Mouse (Mus musculus): ENCODE data around the gene Arhgef5. TPM values are rescaled to one million over a fixed set of nuclear protein-coding genes. Genes with fewer than 3 reads are reported as not detected.

Gene Arhgef5
- polyA plus RNA-seq, 1 experiment: 0.20 TPM

DNA sequence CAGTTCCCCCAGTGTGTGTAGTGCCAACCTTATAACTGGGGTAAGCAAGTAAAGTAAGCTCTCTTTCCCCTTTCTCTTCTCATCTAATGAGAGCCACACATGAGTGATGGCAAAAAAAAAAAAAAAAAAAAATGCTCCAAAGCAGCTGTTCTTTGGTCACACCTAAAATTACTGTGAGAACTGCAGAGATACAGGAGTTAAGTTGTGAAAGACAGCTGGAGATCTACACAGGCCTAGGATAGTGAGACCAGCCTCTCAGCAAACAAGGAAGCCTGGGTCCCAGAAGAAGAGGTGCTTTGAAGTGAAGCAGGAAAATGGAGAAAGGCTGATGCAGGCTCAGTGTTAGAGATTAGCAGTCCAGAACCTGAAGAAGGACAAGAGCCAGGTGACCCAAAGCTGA is 47.2 kb downstream of the Arhgef5 start:
- Histone ChIP-seq H3K4me1 (ENCODE audit: control insufficient read depth, insufficient read depth, low read length) (no peaks in the 10 kb centered on the region), H3K27ac (ENCODE audit: insufficient read depth, low read depth, low read length) (no peak overlapping the region), H3K4me3 (ENCODE audit: insufficient read depth, low read length) (no peak overlapping the region)
- TF ChIP-seq CTCF (IDR thresholded peaks at IDR 0.05; ENCODE audit: low read depth, low read length): no peak
- no peak for TF ChIP-seq POLR2A (IDR thresholded peaks at IDR 0.05; ENCODE audit: borderline replicate concordance, low read depth, low read length)

DNA sequence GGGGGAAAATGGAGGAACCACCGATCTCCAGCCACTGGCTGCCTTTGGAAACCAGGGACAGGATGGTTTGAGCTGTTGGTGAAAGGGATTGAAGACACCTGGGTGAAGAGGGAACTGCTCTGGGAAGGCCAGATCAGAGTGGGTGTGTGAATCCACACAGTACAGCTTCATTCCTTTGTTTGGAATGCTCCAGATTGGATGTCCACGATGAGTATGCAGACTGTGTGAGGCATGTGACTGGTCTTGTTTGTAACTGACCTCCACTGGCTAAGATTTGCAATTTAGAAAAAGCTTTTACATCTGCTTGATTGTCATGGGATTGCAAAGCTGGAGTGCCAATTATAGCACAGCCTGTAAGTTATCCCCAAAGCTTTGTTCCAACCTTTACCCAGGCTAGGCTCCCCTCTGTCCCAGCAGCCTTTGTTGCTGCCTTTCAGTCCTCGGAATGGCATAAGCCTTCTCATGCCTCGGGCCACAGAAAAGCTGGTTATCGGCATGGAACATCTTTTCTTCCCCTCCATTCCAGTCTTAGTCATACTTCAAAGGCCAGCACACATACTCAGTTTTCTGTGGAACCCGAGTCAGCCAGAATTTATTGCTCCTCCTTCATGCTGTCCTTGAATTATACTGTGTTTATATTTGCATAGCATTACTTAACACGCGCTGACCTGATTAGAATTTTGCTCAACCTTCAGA is 47.7 kb downstream of the Arhgef5 start:
- no peak overlapping the region for H3K4me3 ChIP-seq (ENCODE audit: insufficient read depth, low read length)
- TF ChIP-seq CTCF (IDR thresholded peaks at IDR 0.05; ENCODE audit: low read depth, low read length) (no peak), POLR2A (IDR thresholded peaks at IDR 0.05; ENCODE audit: borderline replicate concordance, low read depth, low read length) (no peak)
- no peak overlapping the region for H3K27ac ChIP-seq (ENCODE audit: insufficient read depth, low read depth, low read length)
- H3K4me1 ChIP-seq (ENCODE audit: control insufficient read depth, insufficient read depth, low read length): no peaks in the 10 kb centered on the region

DNA sequence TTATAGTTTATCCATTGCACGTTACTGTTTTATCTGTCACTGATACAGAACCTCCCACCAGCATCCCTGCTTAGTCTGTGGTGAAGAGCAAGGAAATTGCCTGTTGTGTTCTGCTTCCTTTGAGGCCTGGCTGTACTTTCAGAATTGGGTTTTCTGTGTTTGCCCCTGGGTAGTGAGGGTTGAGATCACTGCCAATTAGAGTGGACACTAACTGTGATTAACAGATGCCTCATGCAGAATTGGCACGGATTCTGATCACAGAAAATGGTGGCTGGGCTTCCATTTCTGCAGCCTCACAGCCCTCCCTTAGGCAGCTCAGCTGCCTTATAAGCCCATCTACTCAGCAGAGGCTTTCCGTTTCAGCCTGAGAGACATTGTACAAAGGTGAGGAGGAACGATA is 68.1 kb downstream of the Arhgef5 start:
- TF ChIP-seq POLR2A (IDR thresholded peaks at IDR 0.05; ENCODE audit: borderline replicate concordance, low read depth, low read length) (no peak), CTCF (IDR thresholded peaks at IDR 0.05; ENCODE audit: low read depth, low read length) (no peak)
- Histone ChIP-seq H3K4me3 (ENCODE audit: insufficient read depth, low read length) (no peak overlapping the region), H3K27ac (ENCODE audit: insufficient read depth, low read depth, low read length) (no peak overlapping the region), H3K4me1 (ENCODE audit: control insufficient read depth, insufficient read depth, low read length) (no peaks in the 10 kb centered on the region)

DNA sequence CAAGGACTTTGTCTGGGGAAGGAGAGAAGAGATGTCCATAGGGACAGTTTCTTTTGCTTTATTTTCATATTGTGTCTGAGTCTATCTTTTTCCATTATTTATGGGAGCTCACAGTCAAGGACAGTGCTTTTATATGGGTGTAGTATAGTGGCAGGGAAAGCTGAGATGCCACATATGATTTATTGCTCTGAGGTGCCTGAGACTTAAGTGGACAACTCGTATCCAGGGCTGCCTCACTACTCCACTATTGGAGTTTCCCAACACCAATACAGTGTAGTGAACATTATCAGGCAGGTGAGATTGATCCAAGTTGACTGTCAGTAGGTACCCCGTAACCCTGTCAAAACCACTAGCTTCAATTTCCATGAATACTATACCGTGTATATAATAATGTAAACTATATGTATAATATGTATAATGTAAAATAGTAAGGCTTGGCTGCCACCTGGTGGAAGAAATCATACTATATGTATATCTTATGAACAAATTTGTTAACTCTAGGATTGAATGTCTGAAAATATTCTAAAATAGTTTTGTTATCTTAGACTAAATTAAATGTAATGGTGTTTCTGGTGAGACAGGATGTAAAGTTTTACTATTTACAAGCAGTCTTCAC is 70.3 kb downstream of the Arhgef5 start:
- Histone ChIP-seq H3K27ac (ENCODE audit: insufficient read depth, low read depth, low read length) (no peak overlapping the region), H3K4me3 (ENCODE audit: insufficient read depth, low read length) (no peak overlapping the region), H3K4me1 (ENCODE audit: control insufficient read depth, insufficient read depth, low read length) (no peaks in the 10 kb centered on the region)
- TF ChIP-seq POLR2A (IDR thresholded peaks at IDR 0.05; ENCODE audit: borderline replicate concordance, low read depth, low read length) (no peak), CTCF (IDR thresholded peaks at IDR 0.05; ENCODE audit: low read depth, low read length) (no peak)

DNA sequence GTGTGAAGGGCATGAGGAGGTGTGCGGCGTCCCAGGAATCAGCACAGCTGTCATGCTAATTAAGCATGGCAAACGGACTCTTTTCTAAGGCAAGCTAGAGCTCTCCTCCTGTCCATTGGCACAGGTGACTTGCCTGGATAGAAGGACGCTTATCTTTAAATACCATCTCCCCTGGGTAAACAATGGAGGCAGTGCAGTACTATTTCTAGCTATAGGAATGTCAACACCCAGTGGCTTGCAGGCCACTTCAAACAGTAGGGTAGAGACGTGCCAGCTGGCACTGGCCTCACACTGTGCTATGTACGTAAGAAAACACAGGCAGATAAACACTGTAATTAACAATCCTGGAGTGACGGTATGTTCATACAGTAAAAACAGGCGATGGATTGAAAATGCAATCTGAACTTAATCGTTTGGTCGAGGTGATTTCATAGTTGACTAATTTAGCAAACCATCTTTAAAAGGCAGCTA is 72.1 kb downstream of the Arhgef5 start:
- no peak overlapping the region for H3K4me3 ChIP-seq (ENCODE audit: insufficient read depth, low read length)
- TF ChIP-seq CTCF (IDR thresholded peaks at IDR 0.05; ENCODE audit: low read depth, low read length) (no peak), POLR2A (IDR thresholded peaks at IDR 0.05; ENCODE audit: borderline replicate concordance, low read depth, low read length) (no peak)
- no peak overlapping the region for H3K27ac ChIP-seq (ENCODE audit: insufficient read depth, low read depth, low read length)
- H3K4me1 ChIP-seq (ENCODE audit: control insufficient read depth, insufficient read depth, low read length): no peaks in the 10 kb centered on the region

DNA sequence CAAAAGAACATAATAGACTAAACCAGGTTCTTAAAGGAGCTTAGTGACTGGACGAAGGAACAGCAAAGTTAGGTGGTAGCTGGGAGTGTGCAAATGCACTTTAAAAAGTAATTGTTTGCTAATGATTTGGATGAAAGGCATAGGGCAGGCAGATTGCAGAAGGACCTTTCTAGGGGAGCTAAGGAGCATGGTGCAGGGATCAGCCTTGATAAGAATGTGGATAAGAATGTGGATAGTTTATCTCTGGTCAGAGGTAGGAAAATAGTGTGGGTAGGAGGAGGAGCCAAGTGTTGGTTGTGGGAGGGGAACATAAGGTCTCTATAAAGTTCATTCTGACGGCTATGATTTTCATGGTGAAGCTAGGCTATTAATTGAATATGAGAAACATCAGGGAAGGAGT is 73.4 kb downstream of the Arhgef5 start:
- no peak for TF ChIP-seq POLR2A (IDR thresholded peaks at IDR 0.05; ENCODE audit: borderline replicate concordance, low read depth, low read length)
- Histone ChIP-seq H3K4me3 (ENCODE audit: insufficient read depth, low read length) (no peak overlapping the region), H3K27ac (ENCODE audit: insufficient read depth, low read depth, low read length) (no peak overlapping the region), H3K4me1 (ENCODE audit: control insufficient read depth, insufficient read depth, low read length) (no peaks in the 10 kb centered on the region)

Other genes with a start within 250 kb of the Arhgef5 start
- not detected in 2 replicates for gene Olfr441, start 159.2 kb upstream of the Arhgef5 start, polyA plus RNA-seq (2012; ENCODE audit: insufficient read depth, insufficient read length, missing spikeins)
- not detected in 2 replicates for gene Olfr237-ps1, start 119.0 kb upstream of the Arhgef5 start, polyA plus RNA-seq (2012; ENCODE audit: insufficient read depth, insufficient read length, missing spikeins)
- gene Olfr437, start 102.3 kb upstream of the Arhgef5 start, polyA plus RNA-seq (2012; ENCODE audit: insufficient read depth, insufficient read length, missing spikeins): not detected in 2 replicates
- not detected in 2 replicates for gene Olfr13, start 93.4 kb upstream of the Arhgef5 start, polyA plus RNA-seq (2012; ENCODE audit: insufficient read depth, insufficient read length, missing spikeins)
- not detected in 2 replicates for gene Olfr435, start 68.4 kb upstream of the Arhgef5 start, polyA plus RNA-seq (2012; ENCODE audit: insufficient read depth, insufficient read length, missing spikeins)
- gene Olfr434, start 52.6 kb upstream of the Arhgef5 start, polyA plus RNA-seq (2012; ENCODE audit: insufficient read depth, insufficient read length, missing spikeins): not detected in 2 replicates
- not detected in 2 replicates for gene Olfr47, start 34.1 kb upstream of the Arhgef5 start, polyA plus RNA-seq (2012; ENCODE audit: insufficient read depth, insufficient read length, missing spikeins)
- not detected in 2 replicates for gene Nobox, start 44.0 kb downstream of the Arhgef5 start, polyA plus RNA-seq (2012; ENCODE audit: insufficient read depth, insufficient read length, missing spikeins)

Measured in bone marrow macrophage, adult 2 months (primary cell).